Mouse (Mus musculus) retina, postnatal 7 days (tissue): ENCODE measurements around the gene 4921509C19Rik.
"Not testable (repeated sequence)": the region's sequence is repeated elsewhere in the genome, so short reads cannot be mapped to it uniquely, and the experiment has no call there.

Source experiments
- DNase-seq: peaks from one replicate; pipeline ENCODE4 v3.0.0-alpha.2; 2012; ENCODE audit warnings: low read depth, low spot score

The 4921509C19Rik gene

DNA sequence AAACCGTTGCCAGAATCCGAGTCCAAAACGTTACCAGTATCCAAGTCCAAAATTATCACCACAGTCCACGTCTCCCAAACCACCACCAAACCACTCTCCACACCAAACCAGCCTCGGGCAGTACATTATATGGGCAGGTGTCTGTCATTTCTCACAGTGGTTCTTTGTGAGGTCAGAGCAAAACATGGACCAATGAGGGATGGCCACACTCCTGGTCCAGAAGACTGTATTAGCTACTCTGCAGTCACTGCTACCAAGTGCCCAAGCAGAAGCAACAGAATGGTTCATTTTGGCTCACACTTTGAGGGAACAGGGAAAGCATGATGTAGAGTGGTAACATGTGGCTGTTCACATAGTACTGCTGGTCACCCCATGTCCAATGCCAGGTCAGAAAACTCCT is at the start of gene 4921509C19Rik:
4921509C19Rik (minus strand) TSS at position 101 of the 400 bp plus-strand sequence.
- not testable (repeated sequence) for DNase-seq

GRCm38 (mm10) chr2:151525520-151525919 is 49.6 kb upstream of the 4921509C19Rik start:
- no peak for DNase-seq

DNA sequence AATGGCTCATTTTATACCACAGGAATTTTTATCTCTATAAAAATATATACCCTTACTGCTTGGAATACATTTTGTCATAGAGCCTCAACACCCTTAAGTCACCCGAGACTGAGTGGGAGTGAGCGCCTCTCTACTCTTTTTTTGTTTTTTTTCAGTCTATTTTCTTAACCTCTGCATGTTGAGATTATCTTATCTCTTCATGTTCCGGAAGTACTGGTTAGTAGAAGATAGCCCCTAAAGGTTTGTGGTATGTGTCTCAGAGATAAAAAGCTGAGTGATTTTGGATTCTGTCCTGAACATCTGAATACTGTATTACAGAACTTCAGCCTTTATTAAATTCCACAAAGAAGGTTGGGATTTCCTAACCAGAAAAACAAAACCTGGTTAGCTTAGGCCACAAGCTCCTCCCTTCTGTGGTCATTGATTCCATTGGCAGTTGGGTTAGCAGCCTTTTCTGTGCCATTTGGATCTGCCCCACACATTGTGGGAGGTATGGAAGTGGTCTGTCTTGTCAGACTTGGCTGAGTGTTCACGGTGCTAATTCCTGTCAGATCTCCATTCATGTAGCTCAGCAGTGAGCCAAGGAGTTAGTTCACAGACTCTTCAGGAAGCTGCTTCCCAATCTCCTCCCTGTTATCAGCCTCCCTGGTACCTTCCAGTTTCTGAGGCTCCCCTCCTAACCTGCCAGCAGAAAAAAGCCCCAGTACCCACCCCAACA is 48.5 kb upstream of the 4921509C19Rik start:
- DNase-seq, result no peak

DNA sequence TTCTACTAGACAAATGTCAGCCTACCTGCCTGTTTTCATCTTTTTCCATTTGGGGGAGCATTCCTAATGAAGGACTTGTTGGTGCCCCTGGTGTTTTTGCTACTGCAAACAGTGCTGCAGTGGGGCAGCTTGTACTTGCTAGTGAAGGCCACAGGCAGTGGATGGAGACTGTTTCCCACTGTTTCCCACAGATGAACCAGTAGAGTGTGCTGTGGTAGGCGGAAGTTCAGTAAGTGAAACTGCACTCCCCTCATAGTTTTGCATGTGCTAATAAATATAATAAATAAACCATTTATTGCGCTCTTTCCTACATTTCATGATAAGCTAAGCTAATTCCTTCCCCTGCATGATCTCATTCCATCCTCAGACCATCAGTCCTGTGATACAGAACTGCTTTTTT is 43.0 kb upstream of the 4921509C19Rik start:
- DNase-seq, result no peak

GRCm38 (mm10) chr2:151513525-151514285 is 37.8 kb upstream of the 4921509C19Rik start:
- no peak for DNase-seq

DNA sequence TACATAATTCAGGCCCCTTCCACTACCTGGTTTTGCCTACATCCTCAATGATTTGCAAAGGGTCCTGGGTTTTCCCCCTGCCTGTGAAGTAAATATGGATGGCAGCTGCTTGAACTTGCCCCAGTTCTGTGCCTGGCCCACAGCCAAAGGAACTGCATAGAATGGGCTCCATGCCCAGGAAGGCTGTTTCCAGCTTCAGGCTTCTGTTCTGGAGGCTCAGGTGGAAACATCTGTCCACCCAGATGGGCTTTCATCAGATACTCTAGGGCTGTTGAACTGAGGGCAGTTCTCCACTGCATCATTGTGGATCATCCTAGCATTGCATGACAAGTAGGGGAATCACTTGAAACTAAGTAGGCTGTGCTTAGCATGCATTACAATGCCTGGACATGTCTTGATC is 36.2 kb upstream of the 4921509C19Rik start:
- peak; percentile 8 for DNase-seq

DNA sequence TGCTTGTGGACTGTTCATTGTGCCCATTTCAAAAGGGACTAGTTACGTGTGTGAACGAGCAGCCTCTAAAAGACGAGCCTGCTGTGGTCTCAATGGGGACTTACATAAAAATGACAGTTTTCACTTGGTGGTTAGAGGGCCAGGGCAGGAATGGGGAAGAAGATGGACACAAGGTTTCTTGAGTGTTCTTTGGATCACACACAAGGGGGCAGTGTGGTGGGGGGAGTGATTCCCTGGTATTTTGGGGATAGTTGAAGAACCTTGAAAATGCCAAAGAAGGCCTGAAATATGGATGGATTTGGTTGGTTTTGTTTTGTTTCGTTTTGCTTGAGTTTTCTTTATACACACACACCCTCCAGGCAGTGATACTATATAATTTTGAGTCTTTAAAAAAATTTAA is 28.3 kb upstream of the 4921509C19Rik start:
- no peak for DNase-seq

DNA sequence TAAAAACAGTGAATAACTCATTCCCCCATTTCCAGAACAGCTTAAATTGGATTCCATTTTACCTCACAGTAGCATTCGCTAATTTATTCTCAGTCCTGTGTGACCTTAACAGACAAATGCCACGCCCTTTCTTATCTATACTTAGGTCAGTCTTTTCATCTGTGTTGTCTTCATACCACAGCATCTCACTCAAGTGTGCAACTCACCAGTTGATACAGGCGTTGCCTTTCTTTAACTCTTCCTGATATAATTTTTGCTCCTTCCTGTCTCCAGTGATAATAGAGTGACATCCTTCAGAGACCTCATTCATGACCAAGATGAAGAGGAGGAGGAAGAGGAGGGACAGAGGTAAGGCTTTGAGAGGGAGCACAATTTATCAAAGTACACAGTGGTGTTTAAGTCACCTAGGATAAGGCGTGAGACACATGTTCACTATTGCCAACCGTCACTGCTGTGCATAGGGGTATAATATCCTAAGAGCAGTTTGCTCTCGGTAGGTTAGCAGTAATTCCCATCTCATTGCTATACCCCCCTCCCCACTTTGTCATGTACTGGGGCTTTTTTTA is 24.6 kb upstream of the 4921509C19Rik start:
- DNase-seq, result no peak

GRCm38 (mm10) chr2:151498358-151498757 is 22.4 kb upstream of the 4921509C19Rik start:
- DNase-seq, result no peak

DNA sequence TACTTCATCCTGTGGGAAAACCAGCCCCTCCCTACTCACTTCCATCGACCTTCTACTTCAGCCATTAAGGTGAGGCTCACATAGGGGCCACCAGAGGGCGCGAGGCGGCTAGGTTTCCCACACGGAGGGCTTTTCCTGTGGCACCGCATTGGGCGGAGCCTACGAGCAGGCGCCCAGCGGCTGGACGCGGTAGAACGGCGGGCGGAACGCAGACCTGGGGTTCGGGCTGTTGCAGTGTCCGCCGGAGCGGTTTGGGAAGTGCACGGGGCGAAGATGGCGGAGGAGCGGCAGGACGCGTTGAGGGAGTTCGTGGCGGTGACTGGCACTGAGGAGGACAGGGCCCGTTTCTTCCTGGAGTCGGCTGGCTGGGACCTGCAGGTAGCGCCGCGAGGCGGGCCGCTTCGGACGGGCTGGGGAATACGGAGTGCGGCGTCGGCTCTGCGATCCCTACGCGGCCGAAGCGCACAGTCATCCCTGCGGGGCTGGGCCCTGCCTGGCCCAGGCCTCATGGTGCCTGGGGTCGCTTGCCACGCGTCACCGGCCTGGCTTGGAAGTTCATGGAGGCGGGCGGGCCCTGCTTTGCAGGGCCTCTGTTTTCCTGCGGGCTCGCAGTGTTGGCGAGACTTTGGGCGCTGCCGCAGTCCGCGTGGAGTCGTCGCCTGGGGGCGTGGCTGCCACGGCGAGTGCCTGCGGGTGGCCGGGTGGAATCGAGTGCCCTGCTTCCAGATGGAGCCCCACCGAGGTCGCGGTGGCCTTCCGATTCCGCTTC is 18.3 kb upstream of the 4921509C19Rik start, which contains the start of gene Nsfl1c:
Nsfl1c (plus strand) TSS at position 148 of the 769 bp plus-strand sequence.
- DNase-seq, result peak; percentile 94

- no peak for DNase-seq
Measured at GRCm38 (mm10) chr2:151486496-151486895, 10.5 kb upstream of the 4921509C19Rik start.

DNA sequence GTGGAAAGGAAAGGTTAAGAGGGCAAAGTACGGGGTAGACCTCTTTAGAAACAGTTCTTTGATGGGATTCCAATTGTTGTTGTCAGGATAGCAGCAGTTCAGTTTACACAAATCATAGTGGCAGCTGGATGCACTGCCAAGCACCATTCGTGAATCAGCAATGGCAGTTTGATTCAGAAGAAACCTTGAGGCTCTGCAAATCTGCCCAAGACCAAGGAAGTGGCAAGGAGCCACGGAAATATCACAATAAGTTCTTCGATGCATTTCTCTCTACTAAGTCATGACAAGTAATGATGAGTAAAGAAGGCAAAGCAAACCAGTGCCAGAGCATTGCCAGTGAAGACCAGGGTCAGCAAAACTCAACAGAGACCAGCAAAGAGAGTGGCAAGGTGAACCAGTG is 41.0 kb downstream of the 4921509C19Rik start:
- not testable (repeated sequence) for DNase-seq

DNA sequence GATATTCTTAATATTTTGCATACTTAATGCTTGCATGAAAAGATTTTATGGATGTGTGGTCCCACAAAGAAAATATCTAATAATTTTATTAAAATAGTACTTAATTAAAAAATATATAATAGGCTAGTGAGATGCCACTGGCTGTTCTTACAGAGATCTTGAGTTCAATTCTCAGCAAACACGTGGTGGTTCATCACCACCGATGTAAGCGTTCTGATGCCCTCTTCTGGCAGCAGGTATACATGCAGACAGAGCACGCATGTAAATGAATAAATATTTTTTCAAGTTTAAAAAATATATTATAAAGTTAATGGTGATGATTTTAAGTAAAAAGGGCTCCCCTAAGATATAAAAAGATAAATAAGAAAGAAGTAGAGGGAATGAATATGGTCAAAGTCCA is 41.8 kb downstream of the 4921509C19Rik start:
- DNase-seq, result not testable (repeated sequence)
